Mouse (Mus musculus) urinary bladder, postnatal 25 days (tissue): ENCODE data around the gene Rad9b.

Source experiments
- DNase-seq: peaks from one replicate; pipeline ENCODE4 v3.0.0; 2022; ENCODE audit warnings: low spot score

Gene Rad9b

GRCm38 (mm10) chr5:122312346-122312745 lies 41.7 kb downstream of the Rad9b start:
- DNase-seq, result no peak

GRCm38 (mm10) chr5:122311692-122312091 lies 42.3 kb downstream of the Rad9b start:
- no peak for DNase-seq

GRCm38 (mm10) chr5:122310699-122311098 lies 43.3 kb downstream of the Rad9b start:
- DNase-seq, result no peak

GRCm38 (mm10) chr5:122306536-122306935 lies 47.5 kb downstream of the Rad9b start:
- no peak for DNase-seq

GRCm38 (mm10) chr5:122305472-122305871 lies 48.6 kb downstream of the Rad9b start:
- no peak for DNase-seq

GRCm38 (mm10) chr5:122304541-122304940 lies 49.5 kb downstream of the Rad9b start:
- no peak for DNase-seq

- DNase-seq, result no peak
These were observed 50.1 kb downstream of the Rad9b start for GRCm38 (mm10) chr5:122303937-122304336.

- no peak for DNase-seq
These were observed 51.0 kb downstream of the Rad9b start for GRCm38 (mm10) chr5:122302810-122303745.

- DNase-seq, result no peak
These were observed 53.9 kb downstream of the Rad9b start for GRCm38 (mm10) chr5:122300071-122300518.

- no peak for DNase-seq
These were observed 58.7 kb downstream of the Rad9b start for GRCm38 (mm10) chr5:122295113-122295935.

DNA sequence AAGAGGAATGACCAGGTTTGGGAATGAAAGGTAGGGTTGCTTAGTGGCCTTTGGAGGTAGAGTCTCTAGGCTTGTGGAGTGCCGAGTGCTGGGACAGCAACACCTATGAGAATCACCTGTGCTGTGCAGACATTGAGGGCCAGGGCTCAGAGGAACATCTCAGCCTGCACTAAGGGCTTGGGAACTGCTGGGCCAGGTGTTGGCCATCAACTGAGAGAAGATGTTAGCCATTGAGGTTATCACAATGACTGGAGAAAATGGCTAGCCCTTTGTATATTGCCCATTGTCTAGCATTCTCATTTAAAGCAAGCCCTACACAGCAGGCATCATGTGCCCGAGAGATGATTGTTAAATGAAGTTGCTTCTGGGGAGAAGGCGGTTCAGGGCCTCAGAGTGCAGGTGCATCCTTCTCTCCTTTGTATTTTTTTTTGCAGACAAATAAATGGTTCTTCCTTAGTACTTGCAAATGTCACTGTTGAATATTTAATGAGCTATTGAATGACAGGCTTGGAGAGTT lies 59.8 kb downstream of the Rad9b start:
- DNase-seq, result no peak

GRCm38 (mm10) chr5:122293131-122293530 lies 60.9 kb downstream of the Rad9b start:
- no peak for DNase-seq

GRCm38 (mm10) chr5:122291553-122292339 lies 62.3 kb downstream of the Rad9b start:
- DNase-seq, result no peak

GRCm38 (mm10) chr5:122291149-122291548 lies 62.9 kb downstream of the Rad9b start:
- no peak for DNase-seq

- no peak for DNase-seq
These were observed 65.8 kb downstream of the Rad9b start for GRCm38 (mm10) chr5:122288147-122288811.

- no peak for DNase-seq
These were observed 67.0 kb downstream of the Rad9b start for GRCm38 (mm10) chr5:122287026-122287425.

- DNase-seq, result no peak
These were observed 67.8 kb downstream of the Rad9b start for GRCm38 (mm10) chr5:122286191-122286590.

DNA sequence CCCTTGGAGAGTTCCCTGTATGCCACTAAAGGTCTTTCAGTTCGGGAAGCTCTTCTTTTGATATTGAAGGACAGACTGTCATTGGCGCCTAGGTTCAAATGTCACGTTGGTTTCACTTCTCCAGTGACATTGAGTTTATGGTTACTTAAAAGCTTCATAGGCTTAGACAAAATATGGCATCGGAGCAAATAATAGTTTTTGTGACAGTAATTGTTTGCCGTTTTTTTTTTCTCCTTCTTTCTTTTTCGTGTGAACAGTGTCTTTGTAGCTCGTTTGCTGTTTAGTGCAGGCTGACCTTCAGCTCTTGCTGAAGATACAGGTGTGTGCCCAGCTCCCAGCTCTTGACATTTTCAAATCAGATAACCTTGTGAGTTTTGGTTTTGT lies 68.3 kb downstream of the Rad9b start:
- DNase-seq, result no peak

GRCm38 (mm10) chr5:122285029-122285766 lies 68.8 kb downstream of the Rad9b start:
- DNase-seq, result peak; percentile 43
